Mouse (Mus musculus): Measurements from ENCODE around the gene Stap2.
A peak's percentile ranks its signal among the peaks of the same experiment; 100 is the strongest.

Stap2 gene

GRCm38 (mm10) chr17:56003000-56003399, 2.4 kb downstream of the Stap2 start:
- peak; percentile 53 to 70 for DNase-seq

- no peak for DNase-seq
These were observed 5.4 kb downstream of the Stap2 start for GRCm38 (mm10) chr17:55999794-56000499.

- peak in 1 of 2 experiments; percentile 52 for DNase-seq
These were observed 9.4 kb downstream of the Stap2 start for GRCm38 (mm10) chr17:55996007-55996406.

GRCm38 (mm10) chr17:55990278-55990898, 15.0 kb downstream of the Stap2 start:
- DNase-seq: no peak

- peak; percentile 87 to 91 for DNase-seq
These were observed 19.1 kb downstream of the Stap2 start, which contains the start of gene Fsd1 for GRCm38 (mm10) chr17:55986030-55986961. Gene Fsd1, plus strand, starts transcription at chr17:55986509.

GRCm38 (mm10) chr17:55977301-55977700, 28.1 kb downstream of the Stap2 start:
- no peak for DNase-seq

GRCm38 (mm10) chr17:55976255-55976862, 29.0 kb downstream of the Stap2 start:
- peak; percentile 91 to 93 for DNase-seq

GRCm38 (mm10) chr17:55971453-55971852, 33.9 kb downstream of the Stap2 start:
- peak; percentile 22 to 43 for DNase-seq

- peak; percentile 80 to 84 for DNase-seq
These were observed 35.2 kb downstream of the Stap2 start, which contains the start of gene Shd for GRCm38 (mm10) chr17:55969966-55970891. Gene Shd, plus strand, starts transcription at chr17:55970467.

GRCm38 (mm10) chr17:55969560-55969959, 35.8 kb downstream of the Stap2 start:
- DNase-seq: peak; percentile 47 to 63

GRCm38 (mm10) chr17:55968210-55968609, 37.2 kb downstream of the Stap2 start:
- peak in 1 of 2 experiments; percentile 43 for DNase-seq

- DNase-seq: peak; percentile 39 to 57
These were observed 38.2 kb downstream of the Stap2 start for GRCm38 (mm10) chr17:55967186-55967585.

- DNase-seq: no peak
These were observed 40.4 kb downstream of the Stap2 start for GRCm38 (mm10) chr17:55964996-55965395.

- no peak for DNase-seq
These were observed 40.9 kb downstream of the Stap2 start for GRCm38 (mm10) chr17:55964496-55964895.

GRCm38 (mm10) chr17:55963171-55963570, 42.2 kb downstream of the Stap2 start:
- no peak for DNase-seq

GRCm38 (mm10) chr17:55961631-55962030, 43.8 kb downstream of the Stap2 start:
- no peak for DNase-seq

GRCm38 (mm10) chr17:55960791-55961190, 44.6 kb downstream of the Stap2 start:
- DNase-seq: peak in 1 of 2 experiments; percentile 43

- peak in 1 of 2 experiments; percentile 35 for DNase-seq
These were observed 45.2 kb downstream of the Stap2 start for GRCm38 (mm10) chr17:55959946-55960740.

- DNase-seq: peak; percentile 93 to 96
These were observed 46.3 kb downstream of the Stap2 start, which contains the start of gene Yju2 for GRCm38 (mm10) chr17:55958918-55959728. Gene Yju2, plus strand, starts transcription at chr17:55959099.

GRCm38 (mm10) chr17:55958584-55958886, 46.8 kb downstream of the Stap2 start:
- no peak for DNase-seq

All from cerebellum, postnatal 25 days (tissue).